ENCODE assay signal across 24 mouse cellular contexts in the genomic region with DNA sequence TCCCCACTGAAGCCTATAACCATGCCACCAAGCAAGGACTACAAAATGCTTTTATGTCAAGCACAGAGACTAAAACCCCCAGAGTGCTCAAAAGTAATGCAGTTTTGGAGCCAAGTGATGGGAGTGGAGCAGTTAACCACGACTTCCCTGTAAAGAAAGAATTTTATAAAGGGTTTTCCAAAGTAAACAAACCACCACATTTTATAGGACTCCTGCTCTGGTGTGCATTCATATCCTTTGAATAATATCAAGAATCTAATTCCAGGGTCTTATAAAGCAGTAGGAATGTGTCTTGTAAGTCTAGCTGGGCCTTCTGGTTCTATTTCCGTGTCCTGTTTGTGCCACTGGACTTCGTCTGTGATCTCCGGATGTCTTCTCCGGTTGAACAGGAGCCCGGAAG. TPM values are rescaled to one million over a fixed set of nuclear protein-coding genes. Genes with fewer than 3 reads are reported as not detected.
DNase-seq lines count a peak whose midpoint lies in the region; ATAC-seq and TF ChIP-seq lines count a peak whose summit lies in the region.
"Had no signal": no experiment of that assay in that cellular context is flagged by ENCODE, and none has a peak within 500 bp of the region (broad histone marks: within the 10 kb centered on the region; RNA-seq: fewer than 3 reads in every experiment).

No protein-coding gene starts in this region.

- no peaks in the 10 kb centered on the region for H3K4me1 ChIP-seq in midbrain, embryonic 11.5 days (ENCODE audit: control insufficient read depth, insufficient read depth, low read length)
- no peaks in the 10 kb centered on the region for H3K4me1 ChIP-seq in midbrain, embryonic 14.5 days (ENCODE audit: control insufficient read depth, insufficient read depth, low read length)
- H3K4me1 ChIP-seq in embryonic fibroblast, embryonic 13.5 days (ENCODE audit: control insufficient read depth, insufficient read depth, low read length): peaks cover 22% of the 10 kb centered on the region
- H3K4me1 ChIP-seq: embryonic facial prominence, embryonic 12.5 days; embryonic facial prominence, embryonic 15.5 days; forebrain, embryonic 12.5 days; forebrain, embryonic 15.5 days; hindbrain, embryonic 12.5 days; hindbrain, embryonic 15.5 days had no signal

- WGBS in midbrain, embryonic 11.5 days: 88% methylated on average over 6 of the region's 6 CpGs
- 89% methylated on average over 6 of the region's 6 CpGs for WGBS in midbrain, embryonic 14.5 days

- H3K27ac ChIP-seq in midbrain, embryonic 11.5 days (ENCODE audit: low read depth, low read length): no peak overlapping the region
- no peak overlapping the region for H3K27ac ChIP-seq in midbrain, embryonic 14.5 days (replicated peaks; ENCODE audit: low read depth, low read length)
- peak overlapping the region; percentile 95 for H3K27ac ChIP-seq in embryonic fibroblast, embryonic 13.5 days (ENCODE audit: insufficient read depth, low read length)
- H3K27ac ChIP-seq: embryonic facial prominence, embryonic 12.5 days; embryonic facial prominence, embryonic 15.5 days; forebrain, embryonic 12.5 days; forebrain, embryonic 15.5 days; heart, adult 2 months; heart, embryonic 10.5 days; heart, embryonic 13.5 days; hindbrain, embryonic 12.5 days; hindbrain, embryonic 15.5 days had no signal

- peak; percentile 72 for DNase-seq in midbrain, embryonic 11.5 days (ENCODE audit: low spot score, missing footprints)
- DNase-seq in midbrain, embryonic 14.5 days: no peak
- peak; percentile 56 for DNase-seq in Muller cell, postnatal 12 days (ENCODE audit: inconsistent ontology term)
- DNase-seq in lung, postnatal 4 days: no peak
- DNase-seq: adrenal gland, adult 2 months; adrenal gland, postnatal 14 days; B cell, adult 2 months; cerebellum, adult 11 months; cerebellum, adult 2 months; cerebellum, adult 9-11 months; cerebellum, postnatal 25 days; gastrocnemius, postnatal 25 days; heart, adult 2 months had no signal

- no peak overlapping the region for H3K4me3 ChIP-seq in midbrain, embryonic 11.5 days (ENCODE audit: low read depth, low read length)
- H3K4me3 ChIP-seq in midbrain, embryonic 14.5 days (replicated peaks; ENCODE audit: low read depth, low read length): no peak overlapping the region
- no peak overlapping the region for H3K4me3 ChIP-seq in embryonic fibroblast, embryonic 13.5 days (ENCODE audit: insufficient read depth, low read length)
- H3K4me3 ChIP-seq: embryonic facial prominence, embryonic 12.5 days; embryonic facial prominence, embryonic 15.5 days; erythroblast, embryonic 14.5 days; forebrain, embryonic 12.5 days; forebrain, embryonic 15.5 days; heart, adult 2 months; heart, embryonic 10.5 days; heart, embryonic 13.5 days; hindbrain, embryonic 12.5 days; hindbrain, embryonic 15.5 days had no signal

- ATAC-seq in midbrain, embryonic 11.5 days (ENCODE audit: low FRiP score): no peak
- ATAC-seq in midbrain, embryonic 14.5 days (ENCODE audit: low FRiP score, low TSS enrichment): no peak
- ATAC-seq in CD4-positive, CD25-positive, alpha-beta regulatory T cell, adult 4 months: no peak
- ATAC-seq: forebrain, embryonic 15.5 days had no signal

- H3K27me3 ChIP-seq in midbrain, embryonic 11.5 days (ENCODE audit: control insufficient read depth, insufficient read depth, low read length): no peaks in the 10 kb centered on the region
- no peaks in the 10 kb centered on the region for H3K27me3 ChIP-seq in midbrain, embryonic 14.5 days (ENCODE audit: control insufficient read depth, insufficient read depth, low read length)
- H3K27me3 ChIP-seq: embryonic facial prominence, embryonic 12.5 days; embryonic facial prominence, embryonic 15.5 days; forebrain, embryonic 12.5 days; forebrain, embryonic 15.5 days; heart, embryonic 13.5 days; hindbrain, embryonic 12.5 days; hindbrain, embryonic 15.5 days had no signal

- no peak overlapping the region for H3K9ac ChIP-seq in midbrain, embryonic 11.5 days (ENCODE audit: low read length)
- H3K9ac ChIP-seq in midbrain, embryonic 14.5 days (replicated peaks; ENCODE audit: low read length): no peak overlapping the region
- H3K9ac ChIP-seq: embryonic facial prominence, embryonic 12.5 days; embryonic facial prominence, embryonic 15.5 days; forebrain, embryonic 12.5 days; forebrain, embryonic 15.5 days; heart, embryonic 13.5 days; hindbrain, embryonic 12.5 days; hindbrain, embryonic 15.5 days had no signal

- H3K36me3 ChIP-seq in midbrain, embryonic 11.5 days (ENCODE audit: control insufficient read depth, insufficient read depth, low read length): no peaks in the 10 kb centered on the region
- no peaks in the 10 kb centered on the region for H3K36me3 ChIP-seq in midbrain, embryonic 14.5 days (ENCODE audit: control insufficient read depth, insufficient read depth, low read length)
- H3K36me3 ChIP-seq: embryonic facial prominence, embryonic 12.5 days; embryonic facial prominence, embryonic 15.5 days; forebrain, embryonic 12.5 days; forebrain, embryonic 15.5 days; heart, embryonic 10.5 days; heart, embryonic 13.5 days; hindbrain, embryonic 12.5 days; hindbrain, embryonic 15.5 days had no signal

- no peaks in the 10 kb centered on the region for H3K9me3 ChIP-seq in midbrain, embryonic 11.5 days (ENCODE audit: control insufficient read depth, low read length)
- H3K9me3 ChIP-seq in midbrain, embryonic 14.5 days (ENCODE audit: control insufficient read depth, low read length): no peaks in the 10 kb centered on the region
- H3K9me3 ChIP-seq: embryonic facial prominence, embryonic 12.5 days; embryonic facial prominence, embryonic 15.5 days; forebrain, embryonic 12.5 days; forebrain, embryonic 15.5 days; heart, embryonic 10.5 days; heart, embryonic 13.5 days; hindbrain, embryonic 12.5 days; hindbrain, embryonic 15.5 days had no signal

- no peak overlapping the region for H3K4me2 ChIP-seq in midbrain, embryonic 11.5 days
- H3K4me2 ChIP-seq in midbrain, embryonic 14.5 days (ENCODE audit: low read length): no peak overlapping the region
- H3K4me2 ChIP-seq: embryonic facial prominence, embryonic 12.5 days; embryonic facial prominence, embryonic 15.5 days; forebrain, embryonic 12.5 days; forebrain, embryonic 15.5 days; heart, embryonic 13.5 days; hindbrain, embryonic 12.5 days; hindbrain, embryonic 15.5 days had no signal

- no peak for TF ChIP-seq POLR2A in embryonic fibroblast, embryonic 13.5 days (IDR thresholded peaks at IDR 0.05; ENCODE audit: low read depth, low read length)

- no peak for TF ChIP-seq CTCF in embryonic fibroblast, embryonic 13.5 days (IDR thresholded peaks at IDR 0.05; ENCODE audit: borderline replicate concordance, insufficient read depth, low read length)

RNA-seq across cellular contexts. Expression of a gene that starts 14.5 kb away (rescaled TPM):
- 0.19 and 0.36 TPM in 2 replicates for polyA plus RNA-seq in midbrain, embryonic 11.5 days (2014; fragmentation: Nextera tagmentation; extraction: Ambion mirVana)
- 0.08 and 0.13 TPM in 2 replicates for polyA plus RNA-seq in midbrain, embryonic 14.5 days (2014; fragmentation: Nextera tagmentation; extraction: Ambion mirVana)
- 0.54 and 0.58 TPM in 2 replicates for polyA plus RNA-seq in embryonic fibroblast, embryonic 13.5 days (2011; ENCODE audit: insufficient read length, low read depth, missing spikeins)
- 1 to 10 TPM in 1 of 2 experiments, under 1 TPM in 1; 0.51 to 1.3 TPM for polyA plus RNA-seq in CD4-positive, CD25-positive, alpha-beta regulatory T cell, adult 4 months (2017; shearing (Covaris generic))

RNA-seq across cellular contexts. Expression of a gene that starts 53.7 kb away (rescaled TPM):
- polyA plus RNA-seq in midbrain, embryonic 11.5 days (2014; fragmentation: Nextera tagmentation; extraction: Ambion mirVana): 5.8 and 6.7 TPM in 2 replicates
- 14.3 and 19.4 TPM in 2 replicates for polyA plus RNA-seq in midbrain, embryonic 14.5 days (2014; fragmentation: Nextera tagmentation; extraction: Ambion mirVana)
- polyA plus RNA-seq in embryonic fibroblast, embryonic 13.5 days (2011; ENCODE audit: insufficient read length, low read depth, missing spikeins): 13.3 and 13.4 TPM in 2 replicates
- polyA plus RNA-seq in CD4-positive, CD25-positive, alpha-beta regulatory T cell, adult 4 months (2017; shearing (Covaris generic)): 10 to 100 TPM; 30.1 to 30.3 TPM

Comparison
In these comparisons a context has a peak if more than half of its experiments do, and no peak if none do; other contexts are left out.
1. DNase-seq: peak in midbrain, embryonic 11.5 days (single experiment) and Muller cell, postnatal 12 days (single experiment); none in midbrain, embryonic 14.5 days (single experiment) and lung, postnatal 4 days (0 of 2).